Mouse (Mus musculus) lung, adult 2 months (tissue): ENCODE results near the gene Cog5.

Source experiments
- CTCF ChIP-seq: fragments of 200-500 bp; IDR thresholded peaks from 2 replicates; pipeline ENCODE4 v1.5.1; 2011; ENCODE audit warnings: mild to moderate bottlenecking, low read length, control low read depth; ENCODE audit not compliant: insufficient read depth
- POLR2A ChIP-seq: fragments of 200-500 bp; IDR thresholded peaks from 2 replicates; pipeline ENCODE4 v1.6.1; 2011; ENCODE audit warnings: low read depth, mild to moderate bottlenecking, control low read depth, low read length, borderline replicate concordance; ENCODE audit errors: extremely low read depth

- TF ChIP-seq POLR2A (no peak), CTCF (no peak)
Measured at GRCm38 (mm10) chr12:31948101-31949000, 293.7 kb downstream of the Cog5 start.
